Comparison of ENCODE assay signal across 9 mouse cellular contexts in the genomic region with DNA sequence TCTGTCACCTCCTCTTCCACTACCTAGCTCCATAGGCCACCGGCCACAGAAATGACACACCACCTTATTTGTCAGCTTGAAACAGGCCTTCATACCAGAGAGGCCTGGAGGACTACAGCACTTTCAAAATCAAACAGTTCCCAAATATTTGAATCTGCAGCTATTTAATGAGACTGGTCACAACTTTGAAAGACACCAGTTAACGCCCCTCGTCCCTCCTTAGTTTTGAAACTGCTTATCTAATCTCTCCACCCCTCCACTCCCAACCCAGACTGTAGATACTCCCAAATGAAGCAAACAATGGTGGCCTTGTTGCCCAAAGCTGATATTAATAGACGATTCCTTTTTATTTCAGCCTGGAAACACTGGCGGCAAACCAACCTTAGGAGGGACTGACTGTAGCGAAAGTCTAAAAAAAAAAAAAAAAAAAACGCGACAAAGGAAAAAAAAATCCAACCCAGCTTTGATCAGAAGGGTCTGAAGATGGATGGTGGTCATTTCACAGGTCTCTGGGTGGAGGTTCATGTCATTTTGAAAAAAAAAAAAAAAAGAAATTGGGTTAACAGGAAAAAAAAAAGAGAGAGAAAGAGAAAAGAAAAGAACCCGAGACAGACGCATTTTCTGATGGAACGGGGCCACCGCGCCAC.
DNase-seq lines count a peak whose midpoint lies in the region; ATAC-seq and TF ChIP-seq lines count a peak whose summit lies in the region.
"Had no signal": no experiment of that assay in that cellular context is flagged by ENCODE, and none has a peak within 500 bp of the region (broad histone marks: within the 10 kb centered on the region; RNA-seq: fewer than 3 reads in every experiment).

No protein-coding gene starts in this region.

- 36% methylated on average over 13 of the region's 13 CpGs for WGBS in thymus, adult 2 months
- 10% methylated on average over 13 of the region's 13 CpGs for WGBS in liver, embryonic 13.5 days (ENCODE audit: insufficient replicate concordance)
- WGBS in stomach, postnatal 0 days, result 14% methylated on average over 13 of the region's 13 CpGs

- no peak for TF ChIP-seq EP300 in stomach, postnatal 0 days (optimal IDR thresholded peaks at IDR 0.05)

- no peak for DNase-seq in gastrocnemius, adult 2 months
- DNase-seq in gastrocnemius, adult 8-10 months (ENCODE audit: low spot score in 2 of 2), result no peak
- DNase-seq in thymus, adult 2 months, result no peak
- DNase-seq in thymus, postnatal 14 days, result no peak
- no peak for DNase-seq in liver, embryonic 13.5 days
- no peak for DNase-seq in stomach, postnatal 0 days (ENCODE audit: low spot score)
- DNase-seq in adrenal gland, adult 2 months, result no peak
- DNase-seq in left cerebral cortex, adult 2 months (ENCODE audit: extremely low spot score in 1 of 2, low spot score in 2 of 2), result no peak
- DNase-seq: kidney, adult 11 months had no signal

- ATAC-seq in liver, embryonic 13.5 days (ENCODE audit: low read depth), result peak; percentile 62; the same call in 1 of the 2 replicates
- ATAC-seq in stomach, postnatal 0 days (ENCODE audit: low FRiP score, low TSS enrichment), result no peak

- peak overlapping the region; percentile 39; the same call in 1 of the 2 replicates for H3K9ac ChIP-seq in liver, embryonic 13.5 days
- H3K9ac ChIP-seq in stomach, postnatal 0 days (ENCODE audit: low read length), result peak overlapping the region; percentile 9; the same call in 1 of the 2 replicates

- no peaks in the 10 kb centered on the region for H3K27me3 ChIP-seq in thymus, adult 2 months (ENCODE audit: control insufficient read depth, insufficient read depth, low read length)
- H3K27me3 ChIP-seq in liver, embryonic 13.5 days, result no peaks in the 10 kb centered on the region
- H3K27me3 ChIP-seq in stomach, postnatal 0 days (ENCODE audit: control insufficient read depth, insufficient read depth, low read length), result no peaks in the 10 kb centered on the region

- no peak overlapping the region for H3K27ac ChIP-seq in gastrocnemius, adult 2 months
- no peak overlapping the region for H3K27ac ChIP-seq in thymus, adult 2 months (ENCODE audit: control insufficient read depth, insufficient read depth, low read length)
- H3K27ac ChIP-seq in liver, embryonic 13.5 days, result no peak overlapping the region
- no peak overlapping the region for H3K27ac ChIP-seq in stomach, postnatal 0 days (replicated peaks)
- no peak overlapping the region for H3K27ac ChIP-seq in left cerebral cortex, adult 2 months

- H3K36me3 ChIP-seq in thymus, adult 2 months (ENCODE audit: control insufficient read depth, insufficient read depth, low read length), result no peaks in the 10 kb centered on the region
- H3K36me3 ChIP-seq in liver, embryonic 13.5 days, result no peaks in the 10 kb centered on the region
- no peaks in the 10 kb centered on the region for H3K36me3 ChIP-seq in stomach, postnatal 0 days (ENCODE audit: control insufficient read depth, insufficient read depth, low read length)

- H3K4me2 ChIP-seq in liver, embryonic 13.5 days, result peak overlapping the region; percentile 62
- peak overlapping the region; percentile 41 for H3K4me2 ChIP-seq in stomach, postnatal 0 days (replicated peaks; ENCODE audit: low read depth)

- TF ChIP-seq POLR2A in thymus, adult 2 months (IDR thresholded peaks at IDR 0.05; ENCODE audit: control insufficient read depth, extremely low read depth, insufficient read depth, low read length, poor library complexity), result no peak

- H3K4me1 ChIP-seq in thymus, adult 2 months (replicated peaks; ENCODE audit: control insufficient read depth, insufficient read depth, low read length), result peaks cover 10% of the 10 kb centered on the region
- H3K4me1 ChIP-seq in liver, embryonic 13.5 days (replicated peaks), result peaks cover 21% of the 10 kb centered on the region
- 0 out of 2 replicates have a peak, but pooled peaks cover 4% of the 10 kb centered on the region for H3K4me1 ChIP-seq in stomach, postnatal 0 days (replicated peaks; ENCODE audit: control insufficient read depth, insufficient read depth)

- no peak for TF ChIP-seq CTCF in gastrocnemius, adult 2 months (IDR thresholded peaks at IDR 0.05)
- no peak for TF ChIP-seq CTCF in thymus, adult 2 months (IDR thresholded peaks at IDR 0.05; ENCODE audit: borderline replicate concordance, control insufficient read depth, extremely low read depth, insufficient read depth, low read length, poor library complexity)
- no peak for TF ChIP-seq CTCF in stomach, postnatal 0 days (IDR thresholded peaks at IDR 0.05; ENCODE audit: low read depth)
- TF ChIP-seq CTCF in left cerebral cortex, adult 2 months (IDR thresholded peaks at IDR 0.05), result no peak

- intact Hi-C loops in gastrocnemius, adult 2 months (cut with DNase I), result no loop called here
- intact Hi-C loops in left cerebral cortex, adult 2 months (cut with DNase I), result no loop called here

- H3K4me3 ChIP-seq in gastrocnemius, adult 2 months, result peak overlapping the region; percentile 36
- H3K4me3 ChIP-seq in thymus, adult 2 months (ENCODE audit: control insufficient read depth, insufficient read depth, low read length), result peak overlapping the region; percentile 13; the same call in 1 of the 2 replicates
- peak overlapping the region; percentile 32 for H3K4me3 ChIP-seq in liver, embryonic 13.5 days (replicated peaks)
- H3K4me3 ChIP-seq in stomach, postnatal 0 days (ENCODE audit: low read depth, low read length), result 0 out of 2 replicates have a peak overlapping the region, but pooled peaks have one; percentile 6
- H3K4me3 ChIP-seq in left cerebral cortex, adult 2 months, result no peak overlapping the region

- no peaks in the 10 kb centered on the region for H3K9me3 ChIP-seq in liver, embryonic 13.5 days (replicated peaks)
- H3K9me3 ChIP-seq in stomach, postnatal 0 days (ENCODE audit: control insufficient read depth, low read length), result no peaks in the 10 kb centered on the region
